Mouse (Mus musculus) layer of hippocampus, adult 18-20 months (tissue): ENCODE data around the gene Skint3. TPM values are rescaled to one million over a fixed set of nuclear protein-coding genes. Genes with fewer than 3 reads are reported as not detected.
"Not testable (repeated sequence)": the region's sequence is repeated elsewhere in the genome, so short reads cannot be mapped to it uniquely, and the experiment has no call there.

Experiments
- DNase-seq, 2 experiments: peaks; one replicate each; pipeline ENCODE4 v3.0.0; 2022; ENCODE audit warnings: low spot score in 2 of 2
- long read RNA-seq: library from polyadenylated mRNA; stranded (forward); transcript quantifications from one replicate; pipeline ENCODE4 v2.0.0, GENCODE M21; 2021
- total RNA-seq, 2 experiments: library from RNA; stranded (reverse); gene quantifications; 2 replicates each; pipeline ENCODE4 v1.2.3; 2021

Gene Skint3
- not detected for total RNA-seq
- long read RNA-seq: 0 reads

DNA sequence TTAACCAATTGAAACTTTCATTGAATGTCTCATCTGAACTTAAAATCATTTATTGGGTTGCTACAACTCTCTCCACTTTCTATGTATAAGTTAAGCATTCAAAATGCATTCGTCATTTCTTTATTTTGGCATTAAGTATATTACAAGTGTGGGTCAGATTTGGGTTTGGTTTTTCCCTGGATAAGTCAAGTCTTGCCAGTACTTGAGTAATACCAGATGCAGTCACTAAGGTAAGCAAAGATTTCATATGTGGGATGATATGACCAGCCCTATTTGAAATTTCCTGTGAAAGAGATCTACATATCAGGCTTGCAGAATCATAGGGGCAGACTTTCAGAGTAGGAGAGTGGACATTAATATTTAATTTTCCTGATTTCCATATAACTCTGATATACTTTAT lies at the start of gene Skint3:
Skint3 (plus strand) TSS at position 301 of the 400 bp plus-strand sequence.
- no peak for DNase-seq

DNA sequence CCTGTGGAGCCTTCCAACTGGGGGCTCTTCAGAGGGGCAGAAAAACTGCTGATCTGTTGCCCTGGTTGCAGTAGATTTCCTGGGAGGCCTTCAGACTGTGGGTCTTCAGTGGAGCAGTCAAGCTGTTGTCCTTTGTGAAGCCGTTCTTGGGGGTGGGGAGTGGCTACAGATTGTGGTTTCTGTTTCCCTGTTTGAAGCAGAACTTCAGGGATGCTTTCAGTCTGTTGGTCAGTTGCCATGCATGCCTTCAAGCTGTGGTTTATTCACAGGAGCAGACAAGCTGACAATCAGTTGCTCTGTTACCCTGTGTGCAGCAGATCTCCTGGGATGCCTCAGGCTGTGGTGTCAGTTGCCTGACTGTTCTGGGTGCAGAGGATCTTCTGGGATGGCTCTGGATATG lies 11.4 kb downstream of the Skint3 start:
- DNase-seq: no peak

- no peak for DNase-seq
Measured at GRCm38 (mm10) chr4:112243951-112244350, 11.9 kb downstream of the Skint3 start.

DNA sequence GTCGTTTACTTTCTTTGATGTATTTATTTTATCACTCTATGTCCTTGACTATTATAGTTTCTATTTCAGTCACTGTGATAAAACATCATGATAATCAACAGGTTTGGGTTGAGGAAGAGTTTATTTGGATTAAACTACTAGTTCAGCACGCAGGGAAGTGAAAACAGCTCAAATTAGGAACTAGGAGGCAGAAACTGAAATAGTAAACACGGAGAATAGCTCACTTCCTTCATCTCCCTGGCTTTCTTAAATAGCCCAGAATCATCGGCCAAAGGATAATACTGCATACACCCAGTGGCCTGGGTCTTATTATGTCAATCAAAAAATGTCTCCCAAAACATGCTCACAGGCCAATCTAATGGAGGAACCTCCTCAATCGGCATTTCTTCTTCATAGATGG lies 24.0 kb downstream of the Skint3 start:
- no peak for DNase-seq

- DNase-seq: no peak
Measured at GRCm38 (mm10) chr4:112287178-112287974, 55.3 kb downstream of the Skint3 start.

DNA sequence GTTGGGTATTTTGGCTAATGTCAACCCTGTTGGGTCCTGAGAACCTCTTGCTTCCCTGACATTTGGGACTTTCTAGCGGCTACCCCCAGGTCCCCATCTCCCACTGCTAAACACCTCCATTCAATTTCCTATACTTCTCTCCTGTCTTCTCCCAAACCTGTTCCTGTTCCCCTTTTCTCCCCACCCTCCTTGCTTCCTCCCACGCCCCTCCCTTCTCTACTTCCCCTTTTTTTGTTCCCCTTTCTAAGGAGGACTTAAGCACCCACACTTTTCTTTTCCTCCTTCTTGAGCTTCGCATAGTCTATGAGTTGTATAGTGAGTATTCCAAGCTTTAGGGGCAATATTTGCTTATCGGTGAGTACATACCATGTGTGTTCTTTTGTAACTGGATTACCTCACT lies 56.4 kb downstream of the Skint3 start:
- DNase-seq: no peak

GRCm38 (mm10) chr4:112302305-112302704 lies 70.3 kb downstream of the Skint3 start:
- no peak for DNase-seq

DNA sequence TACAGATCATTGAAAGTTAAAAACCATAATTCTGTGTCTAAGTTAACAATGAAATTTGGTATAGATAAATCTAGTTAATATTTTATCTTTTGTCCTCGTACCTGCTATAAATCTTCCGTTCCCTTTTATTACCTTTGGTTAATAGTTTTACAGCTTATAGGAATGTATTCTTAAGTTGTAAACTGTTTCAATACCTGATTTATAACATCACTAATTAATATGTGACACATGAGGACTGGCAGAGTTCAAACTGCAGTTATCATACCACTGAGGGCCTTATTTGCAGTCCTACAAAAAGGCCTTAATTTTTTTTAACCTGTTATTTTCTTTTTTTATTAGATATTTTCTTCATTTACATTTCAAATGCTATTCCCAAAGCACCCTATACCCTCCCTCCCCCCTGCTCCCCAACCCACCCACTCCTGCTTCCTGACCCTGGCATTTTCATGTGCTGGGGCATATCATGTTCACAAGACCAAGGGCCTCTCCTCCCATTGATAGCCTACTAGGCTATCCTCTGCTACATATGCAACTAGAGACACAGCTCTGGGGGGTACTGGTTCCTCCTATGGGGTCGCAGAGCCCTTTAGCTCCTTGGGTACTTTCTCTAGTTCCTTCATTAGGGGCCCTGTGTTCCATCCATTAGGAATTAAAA lies 70.9 kb downstream of the Skint3 start:
- no peak for DNase-seq

- DNase-seq: not testable (repeated sequence)
Measured at GRCm38 (mm10) chr4:112349111-112349510, 117.1 kb downstream of the Skint3 start.

Other genes with a start within 250 kb of the Skint3 start
- gene Skint1, start 226.0 kb upstream of the Skint3 start, total RNA-seq: under 1 TPM in 1 of 2 experiments, not detected in 1; 0.89 TPM
- gene Skint4, start 160.2 kb upstream of the Skint3 start, total RNA-seq: not detected
- not detected for gene Skint9, start 201.7 kb downstream of the Skint3 start, total RNA-seq